Mouse (Mus musculus) testis, postnatal 10 days (tissue): ENCODE measurements around the gene Abcc5.
A peak's percentile ranks its signal among the peaks of the same experiment; 100 is the strongest.
"Not testable (repeated sequence)": the region's sequence is repeated elsewhere in the genome, so short reads cannot be mapped to it uniquely, and the experiment has no call there.

Experiments
- DNase-seq: peaks from one replicate; pipeline ENCODE4 v3.0.0; 2021; ENCODE audit warnings: low spot score

Gene Abcc5

GRCm38 (mm10) chr16:20425855-20426598 is at the start of gene Abcc5:
Gene Abcc5, minus strand, starts transcription at chr16:20426394.
- DNase-seq, result peak; percentile 92

- DNase-seq, result no peak
These were observed 49.1 kb upstream of the Abcc5 start for GRCm38 (mm10) chr16:20475335-20475734.

- DNase-seq, result no peak
These were observed 48.6 kb upstream of the Abcc5 start for GRCm38 (mm10) chr16:20474786-20475185.

- no peak for DNase-seq
These were observed 48.0 kb upstream of the Abcc5 start for GRCm38 (mm10) chr16:20474211-20474610.

GRCm38 (mm10) chr16:20473748-20474147 is 47.6 kb upstream of the Abcc5 start:
- no peak for DNase-seq

- DNase-seq, result no peak
These were observed 45.5 kb upstream of the Abcc5 start for GRCm38 (mm10) chr16:20471686-20472085.

GRCm38 (mm10) chr16:20470981-20471380 is 44.8 kb upstream of the Abcc5 start:
- no peak for DNase-seq

GRCm38 (mm10) chr16:20464725-20465124 is 38.5 kb upstream of the Abcc5 start:
- no peak for DNase-seq

GRCm38 (mm10) chr16:20458736-20459135 is 32.5 kb upstream of the Abcc5 start:
- not testable (repeated sequence) for DNase-seq

- DNase-seq, result no peak
These were observed 29.9 kb upstream of the Abcc5 start for GRCm38 (mm10) chr16:20456106-20456505.

- DNase-seq, result no peak
These were observed 28.0 kb upstream of the Abcc5 start for GRCm38 (mm10) chr16:20454155-20454654.

- no peak for DNase-seq
These were observed 25.6 kb upstream of the Abcc5 start for GRCm38 (mm10) chr16:20451774-20452173.

GRCm38 (mm10) chr16:20445871-20446270 is 19.7 kb upstream of the Abcc5 start:
- DNase-seq, result no peak

GRCm38 (mm10) chr16:20444831-20445388 is 18.7 kb upstream of the Abcc5 start:
- no peak for DNase-seq

- no peak for DNase-seq
These were observed 16.7 kb upstream of the Abcc5 start for GRCm38 (mm10) chr16:20442871-20443270.

GRCm38 (mm10) chr16:20438673-20439415 is 12.7 kb upstream of the Abcc5 start:
- no peak for DNase-seq

- not testable (repeated sequence) for DNase-seq
These were observed 11.9 kb upstream of the Abcc5 start for GRCm38 (mm10) chr16:20438046-20438445.

- no peak for DNase-seq
These were observed 10.1 kb upstream of the Abcc5 start for GRCm38 (mm10) chr16:20436281-20436680.

- no peak for DNase-seq
These were observed 3.1 kb upstream of the Abcc5 start for GRCm38 (mm10) chr16:20429328-20429727.

GRCm38 (mm10) chr16:20427566-20427965 is 1.4 kb upstream of the Abcc5 start:
- DNase-seq, result no peak

GRCm38 (mm10) chr16:20424719-20425650 is 1.2 kb downstream of the Abcc5 start:
- peak; percentile 45 for DNase-seq

- no peak for DNase-seq
These were observed 1.9 kb downstream of the Abcc5 start for GRCm38 (mm10) chr16:20424226-20424663.
